Mouse (Mus musculus) forebrain, embryonic 16.5 days (tissue): ENCODE data around the gene Mucl3. TPM values are rescaled to one million over a fixed set of nuclear protein-coding genes. Genes with fewer than 3 reads are reported as not detected.
A peak's percentile ranks its signal among the peaks of the same experiment; 100 is the strongest.

Source experiments
- ATAC-seq: fragments of 200-750 bp; cut with Nextera tagmentation; 2 replicates; pipeline ENCODE4 v1.8.0; 2017; ENCODE audit warnings: mild to moderate bottlenecking, moderate library complexity
- H3K27ac ChIP-seq: fragments of 300-500 bp; sonication (generic); 2 replicates; pipeline ENCODE4 v1.5.1; 2014; ENCODE audit warnings: low read length, control low read depth
- H3K27me3 ChIP-seq: fragments of 300-500 bp; sonication (generic); replicated peaks from 2 replicates; pipeline ENCODE4 v1.6.1; 2014; ENCODE audit warnings: low read length; ENCODE audit not compliant: control insufficient read depth, insufficient read depth
- H3K36me3 ChIP-seq: fragments of 300-500 bp; sonication (generic); 2 replicates; pipeline ENCODE4 v1.6.1; 2014; ENCODE audit not compliant: control insufficient read depth, insufficient read depth
- H3K4me1 ChIP-seq: fragments of 300-500 bp; sonication (generic); replicated peaks from 2 replicates; pipeline ENCODE4 v1.6.1; 2014; ENCODE audit warnings: low read length; ENCODE audit not compliant: control insufficient read depth, insufficient read depth
- H3K4me2 ChIP-seq: fragments of 300-500 bp; sonication (generic); 2 replicates; pipeline ENCODE4 v1.6.1; 2014; ENCODE audit warnings: mild to moderate bottlenecking, low read length, control low read depth
- H3K4me3 ChIP-seq: fragments of 300-500 bp; sonication (generic); replicated peaks from 2 replicates; pipeline ENCODE4 v1.5.1; 2014; ENCODE audit warnings: mild to moderate bottlenecking, low read length, control low read depth
- H3K9ac ChIP-seq: fragments of 300-500 bp; sonication (generic); replicated peaks from 2 replicates; pipeline ENCODE4 v1.6.1; 2014; ENCODE audit warnings: low read depth, low read length, control low read depth
- H3K9me3 ChIP-seq: fragments of 300-500 bp; sonication (generic); 2 replicates; pipeline ENCODE4 v1.6.1; 2016; ENCODE audit warnings: low read length; ENCODE audit not compliant: control insufficient read depth
- WGBS: fragments of 180-500 bp; shearing (Covaris S2); extraction: QIAGEN DNeasy Blood & Tissue Kit; methylation state at CpG from one replicate; pipeline ENCODE4 v1.1.7; 2014; 5-methylcytosine and 5-hydroxymethylcytosine counted together
- polyA plus RNA-seq: library from polyadenylated mRNA; unstranded; fragments of >200 nt; fragmentation: Nextera tagmentation; extraction: Ambion mirVana; gene quantifications from 2 replicates; pipeline ENCODE4 v1.2.1, GENCODE M21; 2015

Gene Mucl3
- polyA plus RNA-seq, 1 experiment from 2014 or later = 0.08 TPM

GRCm38 (mm10) chr17:35672527-35672926 is 29.0 kb upstream of the Mucl3 start:
- no peak for ATAC-seq
- Histone ChIP-seq H3K9me3 (no peaks in the 10 kb centered on the region), H3K27ac (no peak overlapping the region), H3K4me1 (peaks cover 14% of the 10 kb centered on the region), H3K27me3 (no peaks in the 10 kb centered on the region), H3K9ac (no peak overlapping the region), H3K4me3 (no peak overlapping the region), H3K36me3 (no peaks in the 10 kb centered on the region), H3K4me2 (no peak overlapping the region)
- WGBS = 86% methylated on average over 6 of the region's 6 CpGs

- 89% methylated on average over 6 of the region's 6 CpGs for WGBS
- H3K36me3 ChIP-seq = no peaks in the 10 kb centered on the region
- no peak overlapping the region for H3K27ac ChIP-seq
- peaks cover 15% of the 10 kb centered on the region for H3K4me1 ChIP-seq
- H3K4me3 ChIP-seq = no peak overlapping the region
- H3K9me3 ChIP-seq = no peaks in the 10 kb centered on the region
- H3K27me3 ChIP-seq = no peaks in the 10 kb centered on the region
- H3K9ac ChIP-seq = no peak overlapping the region
- no peak overlapping the region for H3K4me2 ChIP-seq
- no peak for ATAC-seq
These were observed 28.4 kb upstream of the Mucl3 start for GRCm38 (mm10) chr17:35671846-35672245.

DNA sequence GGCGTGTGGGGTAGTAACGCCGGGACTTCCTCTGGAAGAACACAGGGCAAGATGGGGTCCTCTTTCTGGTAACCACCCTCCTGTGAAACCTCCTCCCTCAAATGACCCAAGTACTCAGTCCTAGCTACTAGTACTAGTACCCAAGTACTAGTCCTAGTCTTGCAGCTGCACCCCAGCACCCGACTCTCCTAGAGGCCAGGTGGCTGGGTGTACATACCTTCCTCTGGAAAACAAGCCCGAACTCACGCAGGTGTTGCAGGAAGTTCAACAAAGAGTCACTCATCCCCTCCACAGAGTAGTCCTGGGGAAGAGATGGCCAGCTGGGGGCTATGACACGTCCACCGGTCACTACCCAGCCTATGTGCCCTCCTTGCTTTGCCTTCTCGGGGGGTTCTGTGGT is 26.2 kb upstream of the Mucl3 start:
- H3K9ac ChIP-seq = no peak overlapping the region
- H3K27me3 ChIP-seq = no peaks in the 10 kb centered on the region
- peaks cover 20% of the 10 kb centered on the region for H3K4me1 ChIP-seq
- ATAC-seq = no peak
- no peak overlapping the region for H3K27ac ChIP-seq
- H3K9me3 ChIP-seq = no peaks in the 10 kb centered on the region
- H3K4me2 ChIP-seq = no peak overlapping the region
- H3K36me3 ChIP-seq = no peaks in the 10 kb centered on the region
- no peak overlapping the region for H3K4me3 ChIP-seq
- 96% methylated on average over 9 of the region's 9 CpGs for WGBS

DNA sequence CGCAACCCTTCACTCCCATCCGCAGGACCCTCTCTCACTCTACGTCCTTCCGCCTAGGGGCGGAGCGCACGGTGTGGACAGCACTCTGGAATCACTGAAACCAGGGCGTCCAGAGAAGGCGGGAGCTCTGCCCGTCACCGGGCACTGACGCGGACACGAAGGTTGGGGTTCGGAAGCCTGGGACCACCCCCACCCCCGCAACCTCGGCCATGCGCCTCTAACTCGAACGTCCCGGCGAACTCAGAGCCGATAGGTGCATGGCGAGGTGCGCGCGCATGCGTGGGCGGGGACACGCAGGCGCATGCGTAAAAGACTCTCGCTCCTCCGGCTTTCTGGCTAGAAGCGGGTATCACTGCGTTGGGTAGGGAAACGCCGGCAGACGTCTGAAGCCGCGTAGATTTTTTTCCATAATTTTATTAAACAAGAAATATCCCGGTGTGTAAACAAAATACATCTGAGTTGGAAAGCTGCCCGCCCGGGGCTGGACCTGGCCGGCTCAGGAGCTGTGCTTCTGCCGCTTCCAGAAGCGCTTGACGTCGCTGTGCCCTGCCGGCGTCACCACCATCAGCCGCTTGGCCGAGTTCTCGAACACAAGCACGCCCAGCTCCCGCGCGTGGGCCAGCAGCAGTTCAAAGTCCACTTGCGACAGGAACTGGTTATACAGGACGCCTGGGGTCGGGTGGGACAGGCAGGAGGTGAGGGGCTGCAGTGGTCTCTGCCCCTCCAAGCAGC is 24.0 kb upstream of the Mucl3 start, which contains the start of gene Vars2:
TSS of gene Vars2 (minus strand) at position 259 of the 732 bp plus-strand sequence.
- Histone ChIP-seq H3K4me1 (peaks cover 13% of the 10 kb centered on the region), H3K27ac (peak within 1 kb of the TSS; percentile 83), H3K9me3 (no peaks in the 10 kb centered on the region), H3K4me2 (peak within 1 kb of the TSS; percentile 74), H3K4me3 (peak within 1 kb of the TSS; percentile 84), H3K9ac (peak within 1 kb of the TSS; percentile 89), H3K36me3 (no peaks in the 10 kb centered on the region), H3K27me3 (no peaks in the 10 kb centered on the region)
- WGBS = under 1% methylated on average over 61 of the region's 61 CpGs
- peak; percentile 91 for ATAC-seq

DNA sequence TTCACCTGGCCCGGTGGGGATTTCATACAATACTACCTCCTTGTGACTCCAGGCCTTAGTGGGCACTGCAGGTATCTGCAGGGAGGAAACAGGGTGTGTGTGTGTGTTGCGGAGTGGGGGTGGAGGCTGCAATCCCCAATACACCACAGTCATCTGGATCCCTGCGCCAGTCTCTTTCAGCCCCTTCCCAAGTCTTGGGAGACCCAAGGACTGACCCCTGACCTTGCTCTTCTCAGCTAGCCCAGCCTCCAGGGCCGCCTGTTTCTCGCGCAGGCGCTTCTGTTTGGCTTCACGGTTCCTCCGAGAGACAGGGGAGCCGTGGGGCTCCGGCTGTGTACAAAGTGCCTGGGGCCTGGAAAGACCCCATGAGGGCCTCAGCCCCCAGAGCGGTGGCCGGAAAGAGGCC is 23.4 kb upstream of the Mucl3 start:
- Histone ChIP-seq H3K4me2 (peak overlapping the region; percentile 74), H3K36me3 (no peaks in the 10 kb centered on the region), H3K9ac (peak overlapping the region; percentile 89), H3K27ac (peak overlapping the region; percentile 83), H3K27me3 (no peaks in the 10 kb centered on the region), H3K4me3 (peak overlapping the region; percentile 84), H3K4me1 (peaks cover 13% of the 10 kb centered on the region), H3K9me3 (no peaks in the 10 kb centered on the region)
- 3% methylated on average over 13 of the region's 13 CpGs for WGBS
- peak; percentile 42; the same call in 1 of the 2 replicates for ATAC-seq

DNA sequence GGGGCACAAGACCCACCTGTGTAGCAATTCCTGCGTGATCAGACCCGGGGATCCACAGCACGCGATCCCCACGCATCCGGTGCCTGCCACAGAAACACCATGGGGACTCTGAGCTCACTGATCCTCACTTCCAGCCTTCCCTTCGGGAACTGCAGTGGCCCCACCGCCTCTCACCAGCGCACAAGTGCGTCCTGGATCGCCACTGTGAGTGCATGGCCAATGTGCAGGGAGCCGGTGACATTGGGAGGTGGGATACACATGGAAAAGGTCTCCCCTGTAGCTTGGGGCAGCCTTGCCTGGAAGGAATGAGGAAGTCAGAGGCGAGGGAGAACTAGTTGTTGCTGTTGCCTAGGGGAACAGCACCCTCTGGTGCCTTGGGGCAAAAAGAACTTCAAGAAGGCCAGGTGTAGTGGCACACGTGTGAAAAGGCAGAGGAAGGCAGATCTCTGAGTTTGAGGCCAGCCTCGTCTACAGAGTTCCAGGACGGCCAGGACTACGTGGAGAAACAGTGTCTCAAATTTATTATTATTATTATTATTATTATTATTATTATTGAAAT is 22.5 kb upstream of the Mucl3 start:
- WGBS = 82% methylated on average over 17 of the region's 17 CpGs
- Histone ChIP-seq H3K9me3 (no peaks in the 10 kb centered on the region), H3K36me3 (no peaks in the 10 kb centered on the region), H3K27me3 (no peaks in the 10 kb centered on the region), H3K4me1 (peaks cover 13% of the 10 kb centered on the region), H3K4me2 (no peak overlapping the region), H3K27ac (no peak overlapping the region), H3K9ac (no peak overlapping the region), H3K4me3 (no peak overlapping the region)
- ATAC-seq = no peak

DNA sequence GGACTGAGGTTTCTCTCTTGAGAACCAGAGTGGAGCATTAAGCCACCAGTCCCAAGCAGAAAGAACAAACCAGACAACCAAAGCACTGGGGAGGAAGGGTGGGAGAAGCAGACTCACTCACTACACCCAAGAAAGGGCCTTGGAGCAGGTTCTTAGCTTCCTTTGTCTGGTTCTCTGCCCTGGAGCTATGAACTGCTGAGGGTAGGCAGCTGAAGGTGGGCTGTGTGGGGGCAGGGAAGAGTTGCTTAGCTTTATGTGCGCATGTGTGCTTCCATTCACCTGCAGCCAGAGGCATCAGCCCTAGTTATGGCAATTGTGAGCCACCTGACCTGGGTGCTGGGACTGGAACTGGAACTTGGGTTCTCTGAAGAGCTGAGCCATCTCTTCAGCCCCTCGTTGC is 9.6 kb upstream of the Mucl3 start:
- Histone ChIP-seq H3K4me3 (no peak overlapping the region), H3K27me3 (no peaks in the 10 kb centered on the region), H3K4me1 (no peaks in the 10 kb centered on the region), H3K9ac (no peak overlapping the region), H3K36me3 (peaks cover 13% of the 10 kb centered on the region), H3K4me2 (no peak overlapping the region), H3K9me3 (no peaks in the 10 kb centered on the region), H3K27ac (no peak overlapping the region)
- ATAC-seq = no peak
- 88% methylated on average over 2 of the region's 2 CpGs for WGBS

- Histone ChIP-seq H3K4me3 (no peak overlapping the region), H3K4me1 (no peaks in the 10 kb centered on the region), H3K4me2 (no peak overlapping the region), H3K27me3 (no peaks in the 10 kb centered on the region), H3K9ac (no peak overlapping the region), H3K27ac (no peak overlapping the region), H3K36me3 (no peaks in the 10 kb centered on the region), H3K9me3 (no peaks in the 10 kb centered on the region)
- 64% methylated on average over 2 of the region's 2 CpGs for WGBS
- no peak for ATAC-seq
These were observed 5.9 kb upstream of the Mucl3 start for GRCm38 (mm10) chr17:35649429-35649828.

DNA sequence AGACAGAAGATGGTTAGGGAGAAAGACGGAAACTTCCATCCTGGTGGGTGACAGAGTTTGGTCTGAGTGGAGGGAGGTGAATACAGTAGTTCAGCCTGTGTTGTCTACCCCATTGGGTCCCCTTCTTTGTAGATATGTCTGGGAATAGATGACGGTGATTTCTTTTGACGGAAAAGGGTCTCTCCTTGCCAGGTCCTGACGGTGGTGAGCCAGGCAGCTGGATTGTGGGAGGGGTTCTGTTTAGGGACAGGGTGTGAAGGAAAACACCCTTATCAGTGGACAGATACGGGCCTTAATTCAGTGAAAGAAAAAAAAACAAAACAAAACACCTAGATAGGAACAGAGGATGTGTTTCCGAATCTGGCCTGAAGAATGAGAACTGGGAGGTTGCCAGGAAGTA is 4.1 kb downstream of the Mucl3 start:
- 77% methylated on average over 6 of the region's 6 CpGs for WGBS

More for the DNA sequence above, 4.1 kb downstream of the Mucl3 start:
- no peak overlapping the region for H3K4me2 ChIP-seq
- no peak overlapping the region for H3K4me3 ChIP-seq
- 0 out of 2 replicates have a peak, but pooled peaks cover 4% of the 10 kb centered on the region for H3K27me3 ChIP-seq
- no peak for ATAC-seq
- no peaks in the 10 kb centered on the region for H3K4me1 ChIP-seq
- H3K27ac ChIP-seq = no peak overlapping the region
- H3K9ac ChIP-seq = no peak overlapping the region
- no peaks in the 10 kb centered on the region for H3K9me3 ChIP-seq
- H3K36me3 ChIP-seq = no peaks in the 10 kb centered on the region
